Mouse (Mus musculus) right cerebral cortex, adult 18-20 months (tissue): ENCODE data around the gene Ice2.
A peak's percentile ranks its signal among the peaks of the same experiment; 100 is the strongest.

Source experiments
- DNase-seq: peaks from one replicate; pipeline ENCODE4 v3.0.0; 2022; ENCODE audit warnings: mixed read lengths

Ice2 gene

DNA sequence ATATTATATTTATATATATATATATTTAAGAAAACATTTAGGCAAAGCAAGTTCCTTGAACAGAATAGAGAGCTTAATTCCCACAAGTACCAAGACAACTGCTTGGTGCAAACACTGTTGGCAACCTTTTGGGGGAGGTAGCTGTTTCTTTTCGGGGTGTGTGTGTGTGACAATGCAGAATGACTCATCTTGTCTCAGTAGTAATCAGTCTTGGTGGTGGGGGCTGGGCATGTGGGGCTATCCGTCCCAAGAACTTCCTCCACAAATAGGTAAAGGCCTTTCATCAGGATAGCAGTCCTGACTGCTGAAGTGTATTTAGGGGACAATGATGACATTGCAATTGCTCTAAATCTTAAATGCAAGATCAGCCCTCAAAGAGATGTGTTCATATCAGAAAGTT, 65.3 kb downstream of the Ice2 start:
- DNase-seq = no peak

DNA sequence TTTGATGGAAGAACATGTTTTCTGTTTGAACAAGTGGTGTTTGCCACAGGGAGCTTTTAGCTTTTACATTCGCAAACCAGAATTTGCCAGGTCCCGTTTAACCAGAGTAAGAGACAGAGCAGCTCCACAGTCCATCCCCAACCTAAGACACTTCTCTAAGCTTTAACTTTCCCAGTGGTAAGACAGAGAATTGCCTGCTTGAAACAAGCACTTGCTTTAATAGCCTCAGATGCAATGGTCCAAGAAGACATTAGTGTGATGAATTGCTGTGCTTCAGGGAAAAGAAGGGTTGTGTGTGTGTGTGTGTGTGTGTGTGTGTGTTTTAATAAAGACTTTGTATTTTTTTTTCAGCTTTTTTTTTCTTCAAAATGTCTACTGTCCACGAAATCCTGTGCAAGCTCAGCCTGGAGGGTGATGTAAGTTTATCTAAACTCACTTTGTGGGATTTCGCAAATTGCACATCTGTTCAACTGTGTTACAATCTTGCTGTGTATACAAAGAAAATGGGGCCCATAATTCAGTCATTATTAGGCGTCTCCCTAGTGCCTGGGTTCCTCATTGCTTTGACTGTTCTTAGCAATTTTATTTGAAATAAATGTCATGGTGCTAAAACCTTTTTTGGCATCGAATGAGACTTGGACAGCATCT, 66.5 kb downstream of the Ice2 start:
- DNase-seq = no peak

DNA sequence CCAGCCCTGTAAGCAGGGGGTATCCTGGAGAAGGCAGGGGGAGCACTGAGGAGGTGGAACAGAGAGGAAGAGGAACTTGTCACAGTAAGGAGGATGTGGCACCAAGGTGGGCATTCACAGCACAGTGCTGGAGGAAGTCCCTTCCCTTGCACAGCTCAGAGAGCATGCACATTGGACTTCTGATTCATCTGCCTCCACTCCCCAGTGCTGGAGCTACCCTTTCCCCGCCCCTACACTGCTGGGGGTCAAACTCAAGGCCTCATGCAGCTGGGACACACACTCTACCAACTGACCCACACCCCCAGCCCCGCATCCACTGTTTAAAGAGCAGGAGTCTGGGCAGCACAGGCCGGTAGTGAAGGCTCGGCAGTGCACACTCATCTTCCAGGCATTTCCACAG, 68.4 kb downstream of the Ice2 start:
- DNase-seq = no peak

DNA sequence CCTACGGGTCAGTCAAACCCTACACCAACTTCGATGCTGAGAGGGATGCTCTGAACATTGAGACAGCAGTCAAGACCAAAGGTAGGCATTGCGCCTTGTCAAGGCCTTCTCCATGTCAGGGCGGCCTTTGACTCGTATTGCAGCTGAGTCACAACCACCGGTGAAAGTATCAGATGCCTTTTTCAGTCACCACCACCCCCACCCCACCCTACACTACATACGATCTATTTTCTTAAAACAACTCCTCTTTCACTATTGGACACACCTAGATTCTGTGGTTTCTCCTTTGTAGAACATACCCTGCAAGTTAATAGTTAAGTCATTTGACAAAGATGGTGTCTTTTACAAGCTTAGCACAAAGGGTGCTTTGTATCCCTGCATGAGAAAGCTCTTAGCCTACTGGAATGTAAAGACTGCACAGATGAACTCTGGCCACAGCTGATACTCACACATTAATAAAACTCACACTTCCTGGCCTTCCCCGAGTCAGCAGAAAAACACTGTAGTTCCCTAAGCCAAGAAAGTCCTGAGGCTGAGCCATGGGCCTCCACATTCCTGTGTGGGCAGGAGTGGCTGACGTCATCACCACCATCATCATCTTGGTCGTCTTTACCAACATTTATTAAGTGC, 69.7 kb downstream of the Ice2 start:
- DNase-seq = no peak

DNA sequence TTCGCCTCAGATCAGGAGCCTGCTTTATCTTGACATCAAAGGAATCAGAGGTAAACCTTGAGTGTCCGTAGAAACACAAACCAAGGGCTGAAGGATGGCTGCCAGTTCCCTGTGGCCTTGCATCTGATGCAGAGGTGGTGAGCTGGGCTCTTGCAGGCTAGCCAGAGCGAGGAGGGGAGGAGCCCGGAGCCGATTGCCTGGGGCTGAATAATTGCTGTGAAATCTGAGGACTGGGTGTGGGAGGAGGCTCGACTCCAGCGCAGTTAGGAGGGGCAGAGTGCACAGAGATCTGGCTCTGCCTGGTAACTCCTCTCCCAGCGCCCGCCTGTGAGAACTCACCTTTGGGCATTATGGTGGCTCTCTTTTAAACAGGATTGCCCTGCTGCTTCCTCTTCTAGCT, 71.3 kb downstream of the Ice2 start:
- no peak for DNase-seq

DNA sequence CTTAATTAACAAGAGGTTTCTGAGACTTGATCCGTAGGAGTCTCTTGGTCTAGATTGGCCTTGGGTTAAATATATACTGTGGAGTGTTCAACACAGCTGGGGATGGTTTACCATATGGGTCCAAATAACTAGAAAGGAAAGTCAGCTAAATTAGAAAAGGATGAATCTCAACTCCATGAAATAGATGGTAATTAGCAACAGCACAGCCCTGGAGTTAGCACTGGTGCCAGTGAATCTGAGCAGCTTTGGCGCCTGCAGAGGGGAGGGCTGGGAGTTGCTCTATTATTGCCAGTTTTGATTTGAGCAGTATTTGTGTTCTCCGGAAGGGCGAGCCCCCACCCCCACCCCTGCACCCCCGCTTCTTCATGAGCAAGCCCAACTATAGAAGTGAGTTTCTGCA, 72.7 kb downstream of the Ice2 start:
- DNase-seq = no peak

DNA sequence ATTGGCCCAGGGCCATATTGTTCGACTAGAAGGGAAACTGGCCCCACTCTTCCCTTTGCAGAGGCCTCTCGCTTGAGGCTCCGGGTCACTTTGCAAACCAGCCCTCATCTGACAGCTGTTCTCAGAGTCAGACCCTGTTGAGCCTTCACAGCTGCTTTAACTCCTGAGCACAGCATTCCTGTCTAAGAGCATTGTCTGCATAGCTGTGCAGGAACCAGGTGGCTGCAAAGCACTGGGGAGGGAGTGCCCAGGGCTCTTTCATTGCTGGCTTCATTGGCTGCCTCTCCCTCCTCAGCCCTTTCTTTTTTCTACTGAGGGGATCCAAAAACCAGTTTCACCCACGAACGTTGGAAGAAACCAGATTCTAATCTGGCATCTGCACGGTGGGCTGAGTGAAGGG, 73.2 kb downstream of the Ice2 start:
- DNase-seq = no peak

DNA sequence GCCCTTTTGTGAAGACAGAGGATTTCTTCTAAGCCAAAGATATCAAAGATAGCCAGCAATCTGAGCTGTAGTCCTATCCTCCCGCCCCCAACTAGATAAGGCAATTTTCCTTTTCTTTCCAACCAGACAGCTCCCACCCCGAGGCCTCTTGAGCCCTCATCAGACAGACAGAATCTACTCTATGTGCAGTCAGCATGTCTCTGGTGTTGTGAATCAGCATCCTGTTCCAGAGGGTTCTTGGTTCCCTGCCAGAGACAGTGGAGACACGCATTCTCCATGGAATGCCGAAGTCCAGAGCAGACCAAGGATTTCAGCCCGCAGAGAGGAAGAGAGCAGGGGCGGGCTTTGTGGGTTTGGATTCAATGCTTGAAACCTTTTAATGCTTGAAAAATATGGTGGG, 75.0 kb downstream of the Ice2 start:
- DNase-seq = no peak

DNA sequence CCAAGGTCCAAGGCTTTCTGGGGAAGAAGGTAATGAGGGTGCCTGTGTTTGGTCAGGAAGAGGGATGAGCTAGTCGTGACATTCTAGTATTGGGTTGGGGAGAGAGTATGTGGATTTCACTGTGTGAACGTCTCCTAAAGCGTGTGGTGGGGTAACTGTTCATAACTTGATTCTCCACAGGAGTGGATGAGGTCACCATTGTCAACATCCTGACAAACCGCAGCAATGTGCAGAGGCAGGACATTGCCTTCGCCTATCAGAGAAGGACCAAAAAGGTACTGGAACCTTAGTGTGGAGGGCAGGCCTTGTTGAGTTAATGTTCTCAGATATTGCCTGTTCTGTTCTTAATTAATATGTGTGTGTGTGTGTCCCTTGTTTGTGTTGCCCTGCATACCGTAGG, 78.2 kb downstream of the Ice2 start:
- no peak for DNase-seq

DNA sequence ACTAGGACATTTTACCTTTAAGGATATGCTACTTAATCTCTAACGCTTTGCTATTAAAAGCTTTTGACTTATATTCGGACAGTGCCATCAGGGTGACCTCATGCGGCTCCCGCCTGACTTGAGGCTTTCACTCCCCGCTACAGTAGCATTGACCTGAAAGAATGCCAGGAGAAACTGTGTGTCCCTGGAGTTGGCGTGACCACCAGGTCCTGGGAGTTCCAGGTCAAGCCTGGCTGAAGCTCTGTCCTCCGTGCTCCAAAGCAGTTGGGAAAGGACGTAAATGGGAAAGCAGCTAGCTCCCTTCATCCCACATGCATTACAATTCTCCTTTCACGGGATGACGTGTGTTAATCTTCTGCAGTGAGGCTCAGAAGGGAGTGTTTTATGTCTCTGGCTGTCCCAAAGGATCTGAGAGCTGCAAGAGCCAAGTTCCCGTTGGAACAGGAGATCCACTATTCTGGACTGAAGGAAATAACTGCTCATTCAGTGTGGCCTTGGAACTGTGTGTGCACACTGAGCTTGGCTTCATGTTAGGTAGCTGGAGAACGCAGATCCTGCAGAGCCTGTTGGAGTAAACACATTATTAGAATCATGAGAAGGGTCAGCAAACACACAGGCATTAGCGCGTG, 79.6 kb downstream of the Ice2 start:
- DNase-seq = no peak

DNA sequence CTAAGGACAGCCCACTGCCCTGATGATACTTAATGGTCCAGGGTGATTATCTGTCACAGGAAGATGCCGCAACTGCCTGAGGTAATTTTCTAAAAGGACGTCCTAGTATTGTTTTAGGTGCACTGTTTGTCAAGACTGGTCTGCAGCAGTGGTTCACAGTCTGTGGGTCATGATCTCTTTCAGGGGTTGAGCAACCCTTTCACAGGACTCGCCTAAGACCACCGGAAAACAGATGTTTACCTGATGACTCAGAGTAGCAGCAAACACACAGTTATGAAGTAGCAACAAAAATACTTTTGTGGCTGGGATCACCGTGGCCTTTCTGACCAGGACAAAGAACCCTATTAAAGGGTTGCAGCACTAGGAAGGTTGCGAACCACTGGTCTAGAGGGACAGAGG, 80.1 kb downstream of the Ice2 start:
- DNase-seq = no peak

DNA sequence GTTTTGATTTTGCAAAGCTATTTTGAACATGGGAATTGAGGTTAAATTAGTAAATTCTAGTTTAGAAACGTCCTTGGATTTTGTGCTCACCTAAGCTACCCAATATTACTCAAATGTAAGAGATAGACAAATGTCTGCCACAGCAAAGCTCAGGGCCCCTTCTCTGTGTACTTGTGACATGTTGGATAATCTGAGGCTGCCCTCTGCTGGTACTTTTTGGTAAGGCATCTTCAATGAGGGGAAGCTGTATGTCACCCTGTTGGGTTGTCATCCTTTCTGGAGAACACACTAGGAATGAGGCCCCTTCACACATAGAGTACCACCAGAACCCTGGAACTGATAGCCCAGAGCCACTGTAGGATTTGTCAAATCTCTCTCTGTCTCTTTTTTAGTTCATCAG, 82.6 kb downstream of the Ice2 start:
- peak; percentile 77 for DNase-seq
